Mouse (Mus musculus): Measurements from ENCODE around the gene Tmem254c. TPM values are rescaled to one million over a fixed set of nuclear protein-coding genes. Genes with fewer than 3 reads are reported as not detected.
"Not testable (repeated sequence)": the region's sequence is repeated elsewhere in the genome, so short reads cannot be mapped to it uniquely, and the experiment has no call there.

Tmem254c gene
- 0.13 and 3.7 TPM in 2 replicates for polyA plus RNA-seq (2012; rRNA removed)

GRCm38 (mm10) chr14:26067325-26067633 is at the start of gene Tmem254c:
Tmem254c (minus strand) TSS chr14:26067355.
- WGBS: no CpG with 5 or more reads among the region's 10 CpGs
- H3K27me3 ChIP-seq (ENCODE audit: control insufficient read depth, insufficient read depth, low read length); H3K4me3 ChIP-seq (replicated peaks; ENCODE audit: insufficient read depth, low read depth, low read length); DNase-seq; H3K4me1 ChIP-seq (ENCODE audit: control insufficient read depth, insufficient read depth, low read length); H3K27ac ChIP-seq (ENCODE audit: insufficient read depth, low read length): not testable (repeated sequence)

GRCm38 (mm10) chr14:26097622-26098021 is 30.5 kb upstream of the Tmem254c start:
- H3K27ac ChIP-seq (ENCODE audit: insufficient read depth, low read length); H3K4me1 ChIP-seq (ENCODE audit: control insufficient read depth, insufficient read depth, low read length); H3K27me3 ChIP-seq (ENCODE audit: control insufficient read depth, insufficient read depth, low read length); DNase-seq; H3K4me3 ChIP-seq (replicated peaks; ENCODE audit: insufficient read depth, low read depth, low read length): not testable (repeated sequence)
- no CpG with 5 or more reads among the region's 3 CpGs for WGBS

GRCm38 (mm10) chr14:26081997-26082396 is 14.8 kb upstream of the Tmem254c start, which contains the start of gene Cphx3:
Cphx3 (plus strand) TSS chr14:26082297.
- H3K27me3 ChIP-seq (ENCODE audit: control insufficient read depth, insufficient read depth, low read length); DNase-seq; H3K4me1 ChIP-seq (ENCODE audit: control insufficient read depth, insufficient read depth, low read length); H3K4me3 ChIP-seq (replicated peaks; ENCODE audit: insufficient read depth, low read depth, low read length); H3K27ac ChIP-seq (ENCODE audit: insufficient read depth, low read length): not testable (repeated sequence)
- WGBS: no CpG with 5 or more reads among the region's 1 CpGs

- not testable (repeated sequence) for H3K4me1 ChIP-seq (ENCODE audit: control insufficient read depth, insufficient read depth, low read length); H3K27me3 ChIP-seq (ENCODE audit: control insufficient read depth, insufficient read depth, low read length); DNase-seq; H3K4me3 ChIP-seq (replicated peaks; ENCODE audit: insufficient read depth, low read depth, low read length); H3K27ac ChIP-seq (ENCODE audit: insufficient read depth, low read length)
- WGBS: no CpG with 5 or more reads among the region's 6 CpGs
These were observed 14.1 kb upstream of the Tmem254c start, which contains the start of gene Cphx2 for GRCm38 (mm10) chr14:26081216-26081615. Cphx2 (plus strand) TSS chr14:26081516.

DNA sequence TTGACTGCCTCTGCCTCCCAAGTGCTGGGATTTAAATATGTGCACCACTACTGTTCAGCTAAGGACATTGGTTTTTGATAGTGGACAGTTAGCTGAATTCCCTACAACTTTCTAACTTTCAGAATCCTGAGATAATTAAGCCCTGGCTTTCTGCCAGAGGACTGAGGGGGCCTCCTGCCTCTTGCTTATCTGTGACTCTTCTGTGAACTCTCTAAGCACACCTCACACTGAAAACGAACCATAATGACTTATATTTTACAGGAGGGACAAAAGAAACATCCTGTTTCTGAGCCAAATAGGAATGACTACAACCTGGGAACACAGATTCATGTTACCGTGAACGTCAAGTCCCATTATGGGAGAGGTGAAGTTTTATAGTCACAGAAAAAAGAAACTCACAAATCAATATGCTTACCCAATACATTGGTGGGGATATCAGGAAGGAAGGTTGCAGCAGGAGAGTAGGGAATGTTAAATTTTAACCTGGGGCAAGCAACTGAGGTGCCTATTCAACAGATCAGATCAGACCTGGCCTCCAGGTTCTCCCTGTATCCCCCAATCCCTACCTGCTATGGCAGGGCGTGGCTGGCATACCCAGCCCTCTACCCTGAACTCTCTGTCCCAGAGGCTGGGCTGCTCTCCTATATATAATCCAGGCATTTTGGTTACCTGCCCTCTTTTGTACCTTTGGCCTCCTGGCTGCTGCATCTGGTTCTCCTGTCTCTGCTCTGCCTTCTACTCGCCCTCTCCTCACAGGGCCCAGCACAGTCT is 9.7 kb upstream of the Tmem254c start:
- not testable (repeated sequence) for H3K27me3 ChIP-seq (ENCODE audit: control insufficient read depth, insufficient read depth, low read length); H3K4me1 ChIP-seq (ENCODE audit: control insufficient read depth, insufficient read depth, low read length); H3K27ac ChIP-seq (ENCODE audit: insufficient read depth, low read length); DNase-seq; H3K4me3 ChIP-seq (replicated peaks; ENCODE audit: insufficient read depth, low read depth, low read length)
- no CpG with 5 or more reads among the region's 5 CpGs for WGBS

- H3K27ac ChIP-seq (ENCODE audit: insufficient read depth, low read length); H3K27me3 ChIP-seq (ENCODE audit: control insufficient read depth, insufficient read depth, low read length); H3K4me3 ChIP-seq (replicated peaks; ENCODE audit: insufficient read depth, low read depth, low read length); H3K4me1 ChIP-seq (ENCODE audit: control insufficient read depth, insufficient read depth, low read length); DNase-seq: not testable (repeated sequence)
- no CpG with 5 or more reads among the region's 44 CpGs for WGBS
These were observed 406 bp downstream of the Tmem254c start for GRCm38 (mm10) chr14:26066574-26067324.

GRCm38 (mm10) chr14:26059362-26059761 is 7.8 kb downstream of the Tmem254c start:
- H3K27ac ChIP-seq (ENCODE audit: insufficient read depth, low read length); H3K4me3 ChIP-seq (replicated peaks; ENCODE audit: insufficient read depth, low read depth, low read length): not testable (repeated sequence)
- WGBS: no CpG with 5 or more reads among the region's 6 CpGs

DNA sequence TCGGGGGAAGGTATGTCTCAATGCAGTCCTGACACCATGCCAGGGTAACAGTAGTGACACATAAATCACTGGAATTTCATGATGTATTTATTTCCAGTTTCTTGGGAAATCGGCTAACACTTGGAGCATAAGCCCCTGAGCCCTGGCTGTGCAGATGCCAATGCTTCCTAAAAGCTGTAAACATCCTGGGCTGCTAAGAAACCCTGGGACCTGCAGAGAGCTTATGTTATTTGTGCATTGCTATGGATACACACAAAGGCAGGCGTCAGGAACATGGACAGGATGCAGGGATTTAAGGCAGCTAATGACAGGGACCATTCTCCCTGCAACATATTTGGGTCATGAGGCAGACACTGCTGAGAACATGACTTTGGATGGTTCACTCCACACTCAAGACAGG is 9.0 kb downstream of the Tmem254c start:
- DNase-seq: not testable (repeated sequence)
- no CpG with 5 or more reads among the region's 3 CpGs for WGBS

More at GRCm38 (mm10) chr14:26059362-26059761, 7.8 kb downstream of the Tmem254c start:
- not testable (repeated sequence) for H3K4me1 ChIP-seq (ENCODE audit: control insufficient read depth, insufficient read depth, low read length); H3K27me3 ChIP-seq (ENCODE audit: control insufficient read depth, insufficient read depth, low read length); DNase-seq

GRCm38 (mm10) chr14:26048767-26049166 is 18.4 kb downstream of the Tmem254c start:
- H3K4me3 ChIP-seq (replicated peaks; ENCODE audit: insufficient read depth, low read depth, low read length); H3K4me1 ChIP-seq (ENCODE audit: control insufficient read depth, insufficient read depth, low read length); H3K27me3 ChIP-seq (ENCODE audit: control insufficient read depth, insufficient read depth, low read length); H3K27ac ChIP-seq (ENCODE audit: insufficient read depth, low read length); DNase-seq: not testable (repeated sequence)
- WGBS: no CpG with 5 or more reads among the region's 9 CpGs

More for the DNA sequence above, 9.0 kb downstream of the Tmem254c start:
- not testable (repeated sequence) for H3K4me3 ChIP-seq (replicated peaks; ENCODE audit: insufficient read depth, low read depth, low read length); H3K27me3 ChIP-seq (ENCODE audit: control insufficient read depth, insufficient read depth, low read length); H3K27ac ChIP-seq (ENCODE audit: insufficient read depth, low read length); H3K4me1 ChIP-seq (ENCODE audit: control insufficient read depth, insufficient read depth, low read length)

GRCm38 (mm10) chr14:26047026-26047425 is 20.1 kb downstream of the Tmem254c start:
- not testable (repeated sequence) for H3K4me1 ChIP-seq (ENCODE audit: control insufficient read depth, insufficient read depth, low read length); H3K4me3 ChIP-seq (replicated peaks; ENCODE audit: insufficient read depth, low read depth, low read length); DNase-seq; H3K27me3 ChIP-seq (ENCODE audit: control insufficient read depth, insufficient read depth, low read length); H3K27ac ChIP-seq (ENCODE audit: insufficient read depth, low read length)
- no CpG with 5 or more reads among the region's 8 CpGs for WGBS

DNA sequence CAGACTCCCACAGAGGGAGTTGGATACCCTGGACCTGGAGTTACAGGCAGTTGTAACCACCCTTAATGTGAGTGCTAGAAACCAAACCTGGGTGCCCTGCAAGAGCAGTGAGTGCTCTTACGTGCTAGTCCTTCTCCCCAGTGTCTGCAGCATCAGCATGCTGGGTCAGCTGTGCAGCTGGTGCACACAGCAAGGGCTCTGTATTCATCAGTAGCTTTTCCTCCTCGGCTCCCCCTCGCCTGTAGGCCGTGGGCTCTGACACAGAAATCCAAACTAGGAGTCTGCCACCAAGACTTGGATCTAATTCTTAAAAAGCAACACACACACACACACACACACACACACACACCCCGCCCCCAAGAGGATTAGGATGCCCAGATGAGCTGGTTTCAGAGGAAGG is 22.1 kb downstream of the Tmem254c start:
- no CpG with 5 or more reads among the region's 5 CpGs for WGBS
- H3K4me3 ChIP-seq (replicated peaks; ENCODE audit: insufficient read depth, low read depth, low read length); H3K27ac ChIP-seq (ENCODE audit: insufficient read depth, low read length); H3K4me1 ChIP-seq (ENCODE audit: control insufficient read depth, insufficient read depth, low read length); DNase-seq; H3K27me3 ChIP-seq (ENCODE audit: control insufficient read depth, insufficient read depth, low read length): not testable (repeated sequence)

DNA sequence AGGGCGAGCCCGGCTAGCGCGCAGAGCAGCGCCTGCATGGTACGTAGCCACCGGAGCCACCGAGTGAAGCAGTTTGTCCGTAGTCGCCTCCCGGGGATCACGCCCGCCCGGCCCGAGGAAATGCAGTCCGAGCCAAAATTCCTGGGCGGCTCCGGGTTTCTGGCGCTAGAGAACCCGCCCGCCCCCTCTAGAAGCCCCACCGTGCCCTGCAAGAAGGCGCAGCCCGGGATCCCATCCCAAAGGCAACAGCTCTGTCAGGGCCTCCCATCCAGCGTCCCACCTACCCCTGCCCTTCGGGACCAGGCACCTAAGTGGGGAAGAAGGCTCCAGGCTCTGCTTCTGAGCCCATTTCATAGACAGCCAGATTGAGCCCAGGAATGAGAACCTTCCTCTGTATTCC is 24.5 kb downstream of the Tmem254c start, which contains the start of gene Gm9780:
Gene Gm9780 (minus strand): TSS at position 101 of the 400 bp plus-strand sequence.
- H3K27me3 ChIP-seq (ENCODE audit: control insufficient read depth, insufficient read depth, low read length); H3K27ac ChIP-seq (ENCODE audit: insufficient read depth, low read length); H3K4me1 ChIP-seq (ENCODE audit: control insufficient read depth, insufficient read depth, low read length); H3K4me3 ChIP-seq (replicated peaks; ENCODE audit: insufficient read depth, low read depth, low read length); DNase-seq: not testable (repeated sequence)
- no CpG with 5 or more reads among the region's 26 CpGs for WGBS
